Mouse (Mus musculus) natural killer cell, adult 2 months (primary cell): ENCODE measurements around the gene 5330417C22Rik.

Experiments
- DNase-seq, 2 experiments: peaks; one replicate each; pipeline ENCODE4 v3.0.0; 2022; ENCODE audit warnings: low spot score in 2 of 2

The 5330417C22Rik gene

DNA sequence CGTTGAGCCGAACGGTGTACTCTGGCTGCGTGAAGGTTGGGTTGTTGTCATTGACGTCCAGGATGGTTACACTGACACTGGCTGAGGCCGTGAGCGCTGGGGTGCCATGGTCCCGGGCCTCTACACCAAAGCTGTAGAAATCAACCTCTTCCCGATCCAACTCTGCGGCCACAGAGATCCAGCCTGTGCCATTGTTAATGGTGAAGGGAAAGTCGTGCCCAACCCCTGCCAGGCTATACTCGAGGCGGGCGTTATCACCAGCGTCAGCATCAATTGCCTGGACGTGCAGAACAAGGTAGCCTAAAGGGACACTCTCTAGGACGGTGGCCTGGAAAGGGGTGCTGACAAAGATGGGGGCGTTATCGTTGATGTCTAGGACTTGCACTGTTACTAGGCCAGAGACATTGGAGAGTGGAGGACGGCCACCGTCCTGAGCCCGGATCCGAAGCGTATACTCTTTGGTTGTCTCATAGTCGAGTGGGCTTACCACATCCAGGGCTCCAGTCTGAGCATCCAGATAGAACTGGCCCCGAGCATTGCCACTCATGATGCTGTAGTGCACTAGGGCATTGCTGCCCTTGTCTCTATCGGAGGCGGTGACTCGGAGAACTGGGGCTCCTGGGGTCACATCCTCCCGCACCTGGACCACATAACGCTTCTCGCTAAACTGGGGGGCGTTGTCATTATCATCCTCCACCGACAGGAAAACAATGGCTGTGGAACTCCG, 122.5 kb downstream of the 5330417C22Rik start:
- no peak for DNase-seq

DNA sequence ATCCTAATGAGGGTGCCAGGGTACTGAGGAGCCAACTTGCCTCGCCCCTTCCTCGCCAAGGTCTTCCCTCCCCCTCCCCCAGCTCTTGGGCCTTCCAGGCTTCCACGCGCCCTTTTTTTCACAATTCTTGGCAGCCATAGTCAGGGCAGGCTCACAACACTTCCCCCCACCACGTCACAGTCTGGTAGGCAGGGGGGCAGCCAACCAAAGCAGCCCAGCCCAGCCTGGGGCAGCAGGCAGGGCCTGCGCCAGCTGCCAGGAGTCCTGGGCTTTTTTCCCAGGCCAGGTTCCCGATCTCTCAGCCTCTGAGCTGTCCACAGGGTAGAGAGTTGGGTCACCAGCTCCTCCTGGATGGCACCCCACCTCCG, 124.6 kb downstream of the 5330417C22Rik start:
- no peak for DNase-seq

DNA sequence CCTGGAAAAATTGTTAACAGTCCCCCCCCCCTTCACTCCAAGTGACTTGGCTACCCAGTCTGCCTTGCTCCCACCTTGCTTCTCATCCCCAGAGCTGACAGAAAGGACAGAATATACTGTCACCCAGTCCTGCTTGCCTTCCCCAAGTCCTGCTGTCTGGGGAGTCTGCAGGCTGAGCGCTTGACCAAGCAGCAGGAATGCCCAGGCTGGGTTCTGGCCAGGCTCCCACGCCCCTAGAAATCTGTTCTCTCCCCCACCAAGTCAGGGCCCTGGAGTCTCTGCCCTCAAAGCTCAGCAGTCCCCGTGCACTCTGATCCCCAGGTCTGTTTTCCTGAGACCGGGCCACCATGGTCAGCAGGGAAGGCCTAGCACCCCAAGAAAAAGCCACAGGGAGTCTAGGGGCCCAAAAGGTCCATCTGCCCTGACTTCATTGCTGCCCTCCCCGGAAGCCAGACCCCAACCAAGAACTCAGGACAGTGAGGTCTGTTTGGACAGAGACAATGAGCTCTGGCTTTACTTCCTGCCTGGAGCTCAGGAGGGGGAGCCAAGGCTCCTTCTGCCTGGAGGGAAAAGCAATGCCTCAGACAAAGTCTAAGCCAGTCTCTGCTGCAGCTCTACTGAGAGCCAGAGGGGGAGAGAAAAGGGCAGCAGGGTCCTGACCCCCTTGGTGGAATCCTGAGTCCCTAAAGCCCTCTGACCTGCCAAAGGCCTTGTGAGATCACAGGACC, 125.1 kb downstream of the 5330417C22Rik start:
- DNase-seq: no peak

DNA sequence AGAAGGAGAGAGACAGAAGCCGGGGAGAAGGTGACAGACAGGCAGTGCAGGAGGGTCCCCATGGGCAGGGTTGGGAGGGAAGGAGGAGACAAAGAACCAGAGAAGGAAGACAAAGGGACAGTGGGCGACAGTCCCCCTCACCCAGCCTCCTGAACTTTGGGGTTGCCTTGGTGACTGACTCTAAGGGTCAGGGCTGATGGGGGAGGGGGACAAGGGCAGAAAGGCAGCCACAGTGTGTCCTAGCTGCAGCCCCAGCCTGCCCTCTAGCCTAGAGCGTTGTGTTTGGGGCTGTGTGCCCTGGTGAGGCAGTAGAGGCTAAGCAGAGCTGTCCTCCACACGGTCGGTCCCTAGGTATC, 126.0 kb downstream of the 5330417C22Rik start:
- no peak for DNase-seq

DNA sequence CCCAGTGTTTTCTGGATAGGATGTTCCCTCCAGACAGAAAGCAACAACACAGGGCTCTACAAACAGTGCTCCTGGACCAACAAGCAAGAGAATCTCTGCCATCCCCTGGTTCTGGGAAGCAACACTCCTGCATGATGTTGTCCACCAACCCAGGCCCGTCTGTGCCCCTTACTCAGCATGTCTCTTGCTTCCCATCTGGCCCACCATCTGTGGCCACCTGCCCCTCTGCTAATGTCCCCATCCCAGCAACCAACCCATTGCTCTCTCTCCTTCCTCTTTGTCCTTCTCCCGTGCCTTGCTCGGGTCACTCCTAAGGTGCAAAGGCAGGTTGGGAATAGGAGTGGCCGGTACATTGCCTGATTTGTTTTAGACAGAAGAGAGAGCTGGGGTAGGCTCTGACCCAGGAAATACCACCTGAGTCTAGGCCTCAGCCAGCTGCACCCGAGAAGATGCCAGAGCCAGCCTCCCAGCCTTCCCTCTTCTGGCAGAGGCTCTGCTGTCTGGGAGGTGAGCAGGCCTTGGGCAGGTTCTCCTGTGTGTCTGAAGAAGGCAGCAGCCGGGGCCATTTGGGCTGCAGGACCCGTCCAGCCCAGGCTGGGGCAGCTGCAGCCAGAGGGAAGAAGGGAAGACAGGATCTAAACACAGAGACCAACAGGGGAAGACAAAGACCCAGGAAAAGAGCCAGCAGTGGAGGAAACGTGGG, 126.5 kb downstream of the 5330417C22Rik start:
- no peak for DNase-seq

DNA sequence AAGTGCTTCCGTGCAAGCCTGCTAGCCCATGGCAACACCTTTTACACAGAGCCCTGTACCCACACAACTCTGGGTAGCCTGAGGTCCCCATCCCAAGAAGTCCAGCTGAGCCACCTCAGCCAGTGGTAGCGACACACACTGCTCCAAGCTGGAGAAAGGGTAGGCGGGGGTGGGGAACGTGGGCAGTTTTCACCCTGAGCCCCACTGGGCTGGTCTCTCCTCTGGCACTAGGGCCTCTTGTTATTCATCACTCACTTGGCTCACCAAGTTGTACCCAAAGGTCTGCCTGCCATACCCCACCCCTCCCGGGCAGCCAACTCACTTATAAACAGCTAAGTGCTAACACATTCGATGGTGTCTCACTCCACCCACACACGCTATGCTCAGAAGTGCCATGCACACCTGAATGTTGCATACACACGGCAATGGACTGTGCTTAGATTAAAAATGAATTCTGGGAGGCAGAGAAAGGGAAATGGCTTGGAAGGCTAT, 127.8 kb downstream of the 5330417C22Rik start:
- DNase-seq: no peak

DNA sequence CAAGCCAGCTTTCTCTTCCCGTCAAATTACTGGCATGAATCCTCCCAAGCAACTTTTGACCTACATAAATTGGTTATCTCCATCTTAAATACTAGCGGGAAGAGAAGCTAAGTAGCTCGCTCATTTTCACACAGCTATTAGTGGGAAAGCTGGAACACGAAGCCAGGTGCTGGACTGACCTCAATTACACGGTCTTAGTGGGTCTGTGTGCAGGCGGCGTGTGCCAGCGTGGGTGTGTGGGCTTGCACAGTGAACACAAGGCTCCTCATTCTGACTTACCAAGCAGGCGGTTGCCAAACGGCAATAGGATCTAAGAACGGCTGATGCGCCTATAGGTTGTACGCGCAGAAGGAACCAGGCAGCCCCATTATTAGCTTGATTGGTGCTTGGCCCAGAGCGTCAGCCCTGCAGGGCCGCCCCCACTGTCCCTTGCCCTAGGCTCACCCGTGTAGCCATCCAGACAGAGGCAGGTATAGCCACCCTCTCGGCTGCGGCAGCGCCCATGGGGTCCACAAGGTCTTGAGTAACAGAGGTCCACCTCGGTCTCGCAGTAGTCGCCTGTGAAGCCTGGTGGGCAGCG, 129.9 kb downstream of the 5330417C22Rik start:
- no peak for DNase-seq
